24 mouse cellular contexts compared by ENCODE assay signal in the genomic region with DNA sequence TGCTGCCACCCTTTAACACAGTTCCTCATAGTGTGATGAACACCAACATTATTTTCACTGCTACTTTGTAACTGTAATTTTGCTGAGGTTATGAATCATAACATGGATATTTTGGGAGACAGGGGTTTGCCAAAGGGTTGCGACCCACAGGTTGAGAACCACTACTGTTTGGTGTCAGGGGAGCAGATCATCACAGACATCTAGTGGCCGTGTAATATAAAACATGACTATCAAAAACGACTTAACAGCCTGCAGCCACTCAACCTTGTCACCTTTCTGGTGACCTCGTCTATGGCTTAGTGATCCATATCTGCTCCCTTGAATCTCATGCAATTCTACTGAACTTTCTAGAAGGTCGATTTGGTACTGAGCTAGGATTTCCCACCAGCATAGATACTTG.
"Had no signal": no experiment of that assay in that cellular context is flagged by ENCODE, and none has a peak within 500 bp of the region (broad histone marks: within the 10 kb centered on the region; RNA-seq: fewer than 3 reads in every experiment).

No protein-coding gene starts in this region.

- H3K4me1 ChIP-seq: intestine, embryonic 15.5 days; kidney, embryonic 15.5 days; liver, embryonic 15.5 days; midbrain, embryonic 12.5 days; midbrain, embryonic 15.5 days; neural tube, embryonic 12.5 days; neural tube, embryonic 15.5 days had no signal

- ATAC-seq: intestine, embryonic 15.5 days; midbrain, embryonic 15.5 days had no signal

- H3K4me3 ChIP-seq: intestine, embryonic 15.5 days; kidney, embryonic 15.5 days; left cerebral cortex, adult 2 months; liver, embryonic 15.5 days; midbrain, embryonic 12.5 days; midbrain, embryonic 15.5 days; neural tube, embryonic 12.5 days; neural tube, embryonic 15.5 days had no signal

- H3K27me3 ChIP-seq: intestine, embryonic 15.5 days; kidney, embryonic 15.5 days; liver, embryonic 15.5 days; midbrain, embryonic 12.5 days; midbrain, embryonic 15.5 days; neural tube, embryonic 12.5 days; neural tube, embryonic 15.5 days had no signal

- H3K9me3 ChIP-seq: intestine, embryonic 15.5 days; kidney, embryonic 15.5 days; liver, embryonic 15.5 days; midbrain, embryonic 12.5 days; midbrain, embryonic 15.5 days; neural tube, embryonic 12.5 days; neural tube, embryonic 15.5 days had no signal

- H3K4me2 ChIP-seq: intestine, embryonic 15.5 days; kidney, embryonic 15.5 days; liver, embryonic 11.5 days; liver, embryonic 15.5 days; midbrain, embryonic 12.5 days; midbrain, embryonic 15.5 days; neural tube, embryonic 12.5 days; neural tube, embryonic 15.5 days had no signal

- H3K27ac ChIP-seq: intestine, embryonic 15.5 days; kidney, embryonic 15.5 days; left cerebral cortex, adult 2 months; liver, embryonic 15.5 days; midbrain, embryonic 12.5 days; midbrain, embryonic 15.5 days; neural tube, embryonic 12.5 days; neural tube, embryonic 15.5 days; stomach, postnatal 0 days had no signal

- H3K9ac ChIP-seq: intestine, embryonic 15.5 days; kidney, embryonic 15.5 days; liver, embryonic 15.5 days; midbrain, embryonic 12.5 days; midbrain, embryonic 15.5 days; neural tube, embryonic 12.5 days; neural tube, embryonic 15.5 days had no signal

- H3K36me3 ChIP-seq: intestine, embryonic 15.5 days; kidney, embryonic 15.5 days; liver, embryonic 15.5 days; midbrain, embryonic 12.5 days; midbrain, embryonic 15.5 days; neural tube, embryonic 12.5 days; neural tube, embryonic 15.5 days had no signal

- DNase-seq: kidney, adult 2 months; kidney, postnatal 14 days; kidney, postnatal 4 days; layer of hippocampus, adult 9-11 months; layer of hippocampus, postnatal 36 days; lung, adult 18-20 months; lung, postnatal 10 days; lung, postnatal 4 days; right cerebral cortex, adult 18-20 months; right cerebral cortex, postnatal 14 days; right cerebral cortex, postnatal 4 days; thymus, adult 2 months; thymus, postnatal 14 days; thymus, postnatal 4 days had no signal
